Mouse (Mus musculus): Measurements from ENCODE around the gene Olfr317. TPM values are rescaled to one million over a fixed set of nuclear protein-coding genes. Genes with fewer than 3 reads are reported as not detected.

Olfr317 gene
- not detected for polyA plus RNA-seq (2014; fragmentation: Illumina TruSeq; extraction: RNeasy Lipid Tissue Mini Kit (QIAGEN cat#74804); ENCODE audit: low read depth, low replicate concordance)

DNA sequence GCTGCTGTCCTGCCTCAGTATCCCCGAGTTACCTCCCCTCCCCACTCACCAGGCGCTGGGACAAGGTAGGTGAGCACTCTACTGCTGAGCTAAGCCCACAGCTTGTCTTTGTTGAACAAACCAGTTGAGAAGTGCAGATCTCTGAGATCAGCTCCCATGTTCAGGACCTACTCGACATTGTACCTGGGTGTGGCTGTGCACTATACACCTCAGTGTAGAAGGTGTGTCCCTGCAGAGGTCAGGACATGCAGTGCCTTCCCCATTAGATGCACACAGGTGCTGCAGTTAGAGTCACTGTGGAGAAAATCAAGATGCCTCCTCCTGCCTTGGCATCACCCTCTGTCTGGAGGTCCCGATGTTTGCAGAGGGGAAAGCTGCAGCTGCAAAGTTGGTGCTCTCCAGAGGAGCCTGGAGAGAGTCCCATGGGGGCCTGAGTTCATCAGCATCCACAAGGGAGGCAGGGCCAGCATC, at the start of gene Olfr317:
Olfr317 (minus strand) TSS at position 421 of the 471 bp plus-strand sequence.

GRCm38 (mm10) chr11:58782480-58783089, 43.6 kb upstream of the Olfr317 start, which contains the start of gene Olfr314:
Olfr314 (plus strand) TSS chr11:58782952.

GRCm38 (mm10) chr11:58772888-58773287, 33.9 kb upstream of the Olfr317 start, which contains the start of gene Olfr315:
Olfr315 (plus strand) TSS chr11:58773188.

GRCm38 (mm10) chr11:58752434-58752833, 13.4 kb upstream of the Olfr317 start, which contains the start of gene Olfr316:
Olfr316 (plus strand) TSS chr11:58752734.

DNA sequence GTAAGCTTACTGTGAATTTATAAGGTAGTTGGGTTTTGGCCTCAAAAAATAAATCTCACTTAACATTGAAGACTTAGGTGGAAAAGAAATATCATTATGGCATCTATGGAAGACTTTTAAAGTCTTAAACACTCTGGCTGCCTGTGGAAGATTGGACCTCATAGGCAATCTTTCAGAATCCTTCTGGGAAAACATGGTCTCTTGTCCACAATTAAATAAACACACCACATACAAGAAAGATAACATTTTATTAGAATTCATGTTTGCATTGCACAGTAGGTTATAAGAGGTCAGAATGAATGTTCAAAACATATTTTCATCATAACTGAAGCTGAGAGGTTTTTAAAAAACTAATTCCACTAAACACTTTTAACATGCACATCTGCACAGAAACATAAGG, 15.1 kb downstream of the Olfr317 start, which contains the start of gene Olfr318:
Olfr318 (minus strand) TSS at position 101 of the 400 bp plus-strand sequence.

GRCm38 (mm10) chr11:58698862-58699261, 40.1 kb downstream of the Olfr317 start, which contains the start of gene Olfr319:
Olfr319 (plus strand) TSS chr11:58699162.

Other genes starting within 250 kb of the Olfr317 start
- not detected for gene Olfr332, start 246.7 kb downstream of the Olfr317 start, polyA plus RNA-seq (2014; fragmentation: Illumina TruSeq; extraction: RNeasy Lipid Tissue Mini Kit (QIAGEN cat#74804); ENCODE audit: low read depth, low replicate concordance)
- gene Olfr331, start 236.6 kb downstream of the Olfr317 start, polyA plus RNA-seq (2014; fragmentation: Illumina TruSeq; extraction: RNeasy Lipid Tissue Mini Kit (QIAGEN cat#74804); ENCODE audit: low read depth, low replicate concordance) = not detected
- not detected for gene Olfr330, start 204.4 kb downstream of the Olfr317 start, polyA plus RNA-seq (2014; fragmentation: Illumina TruSeq; extraction: RNeasy Lipid Tissue Mini Kit (QIAGEN cat#74804); ENCODE audit: low read depth, low replicate concordance)
- gene Olfr329-ps, start 192.8 kb downstream of the Olfr317 start, polyA plus RNA-seq (2014; fragmentation: Illumina TruSeq; extraction: RNeasy Lipid Tissue Mini Kit (QIAGEN cat#74804); ENCODE audit: low read depth, low replicate concordance) = not detected
- not detected for gene Olfr328, start 183.6 kb downstream of the Olfr317 start, polyA plus RNA-seq (2014; fragmentation: Illumina TruSeq; extraction: RNeasy Lipid Tissue Mini Kit (QIAGEN cat#74804); ENCODE audit: low read depth, low replicate concordance)
- gene Olfr224, start 168.7 kb downstream of the Olfr317 start, polyA plus RNA-seq (2014; fragmentation: Illumina TruSeq; extraction: RNeasy Lipid Tissue Mini Kit (QIAGEN cat#74804); ENCODE audit: low read depth, low replicate concordance) = not detected
- not detected for gene Olfr325, start 161.5 kb downstream of the Olfr317 start, polyA plus RNA-seq (2014; fragmentation: Illumina TruSeq; extraction: RNeasy Lipid Tissue Mini Kit (QIAGEN cat#74804); ENCODE audit: low read depth, low replicate concordance)
- not detected for gene Olfr324, start 144.1 kb downstream of the Olfr317 start, polyA plus RNA-seq (2014; fragmentation: Illumina TruSeq; extraction: RNeasy Lipid Tissue Mini Kit (QIAGEN cat#74804); ENCODE audit: low read depth, low replicate concordance)
- not detected for gene 2210407C18Rik, start 123.1 kb downstream of the Olfr317 start, polyA plus RNA-seq (2014; fragmentation: Illumina TruSeq; extraction: RNeasy Lipid Tissue Mini Kit (QIAGEN cat#74804); ENCODE audit: low read depth, low replicate concordance)
- not detected for gene Olfr323, start 108.7 kb downstream of the Olfr317 start, polyA plus RNA-seq (2014; fragmentation: Illumina TruSeq; extraction: RNeasy Lipid Tissue Mini Kit (QIAGEN cat#74804); ENCODE audit: low read depth, low replicate concordance)
- not detected for gene Trim58, start 98.7 kb downstream of the Olfr317 start, polyA plus RNA-seq (2014; fragmentation: Illumina TruSeq; extraction: RNeasy Lipid Tissue Mini Kit (QIAGEN cat#74804); ENCODE audit: low read depth, low replicate concordance)
- not detected for gene Olfr322, start 80.4 kb downstream of the Olfr317 start, polyA plus RNA-seq (2014; fragmentation: Illumina TruSeq; extraction: RNeasy Lipid Tissue Mini Kit (QIAGEN cat#74804); ENCODE audit: low read depth, low replicate concordance)
- gene Olfr320, start 58.1 kb downstream of the Olfr317 start, polyA plus RNA-seq (2014; fragmentation: Illumina TruSeq; extraction: RNeasy Lipid Tissue Mini Kit (QIAGEN cat#74804); ENCODE audit: low read depth, low replicate concordance) = not detected
- gene Olfr319, start 40.0 kb downstream of the Olfr317 start, polyA plus RNA-seq (2014; fragmentation: Illumina TruSeq; extraction: RNeasy Lipid Tissue Mini Kit (QIAGEN cat#74804); ENCODE audit: low read depth, low replicate concordance) = not detected
- gene Olfr318, start 15.2 kb downstream of the Olfr317 start, polyA plus RNA-seq (2014; fragmentation: Illumina TruSeq; extraction: RNeasy Lipid Tissue Mini Kit (QIAGEN cat#74804); ENCODE audit: low read depth, low replicate concordance) = not detected
- not detected for gene Olfr316, start 13.5 kb upstream of the Olfr317 start, polyA plus RNA-seq (2014; fragmentation: Illumina TruSeq; extraction: RNeasy Lipid Tissue Mini Kit (QIAGEN cat#74804); ENCODE audit: low read depth, low replicate concordance)
- gene Olfr315, start 34.0 kb upstream of the Olfr317 start, polyA plus RNA-seq (2014; fragmentation: Illumina TruSeq; extraction: RNeasy Lipid Tissue Mini Kit (QIAGEN cat#74804); ENCODE audit: low read depth, low replicate concordance) = not detected
- not detected for gene Olfr314, start 43.7 kb upstream of the Olfr317 start, polyA plus RNA-seq (2014; fragmentation: Illumina TruSeq; extraction: RNeasy Lipid Tissue Mini Kit (QIAGEN cat#74804); ENCODE audit: low read depth, low replicate concordance)
- not detected for gene Fam183b, start 62.7 kb upstream of the Olfr317 start, polyA plus RNA-seq (2014; fragmentation: Illumina TruSeq; extraction: RNeasy Lipid Tissue Mini Kit (QIAGEN cat#74804); ENCODE audit: low read depth, low replicate concordance)
- gene Olfr313, start 75.8 kb upstream of the Olfr317 start, polyA plus RNA-seq (2014; fragmentation: Illumina TruSeq; extraction: RNeasy Lipid Tissue Mini Kit (QIAGEN cat#74804); ENCODE audit: low read depth, low replicate concordance) = not detected
- gene Olfr312, start 90.0 kb upstream of the Olfr317 start, polyA plus RNA-seq (2014; fragmentation: Illumina TruSeq; extraction: RNeasy Lipid Tissue Mini Kit (QIAGEN cat#74804); ENCODE audit: low read depth, low replicate concordance) = not detected
- not detected for gene Olfr311, start 100.0 kb upstream of the Olfr317 start, polyA plus RNA-seq (2014; fragmentation: Illumina TruSeq; extraction: RNeasy Lipid Tissue Mini Kit (QIAGEN cat#74804); ENCODE audit: low read depth, low replicate concordance)
- 6.3 TPM for gene Gm12258, start 107.9 kb upstream of the Olfr317 start, polyA plus RNA-seq (2014; fragmentation: Illumina TruSeq; extraction: RNeasy Lipid Tissue Mini Kit (QIAGEN cat#74804); ENCODE audit: low read depth, low replicate concordance)
- gene 2810021J22Rik, start 128.0 kb upstream of the Olfr317 start, polyA plus RNA-seq (2014; fragmentation: Illumina TruSeq; extraction: RNeasy Lipid Tissue Mini Kit (QIAGEN cat#74804); ENCODE audit: low read depth, low replicate concordance) = 8.4 TPM
- 7.6 TPM for gene Zfp39, start 165.0 kb upstream of the Olfr317 start, polyA plus RNA-seq (2014; fragmentation: Illumina TruSeq; extraction: RNeasy Lipid Tissue Mini Kit (QIAGEN cat#74804); ENCODE audit: low read depth, low replicate concordance)
- not detected for gene Btnl10, start 178.7 kb upstream of the Olfr317 start, polyA plus RNA-seq (2014; fragmentation: Illumina TruSeq; extraction: RNeasy Lipid Tissue Mini Kit (QIAGEN cat#74804); ENCODE audit: low read depth, low replicate concordance)
- gene Rnf187, start 199.7 kb upstream of the Olfr317 start, polyA plus RNA-seq (2014; fragmentation: Illumina TruSeq; extraction: RNeasy Lipid Tissue Mini Kit (QIAGEN cat#74804); ENCODE audit: low read depth, low replicate concordance) = 14.1 TPM
- gene Hist3h2ba, start 209.7 kb upstream of the Olfr317 start, polyA plus RNA-seq (2014; fragmentation: Illumina TruSeq; extraction: RNeasy Lipid Tissue Mini Kit (QIAGEN cat#74804); ENCODE audit: low read depth, low replicate concordance) = not detected
- 23.7 TPM for gene Hist3h2a, start 215.5 kb upstream of the Olfr317 start, polyA plus RNA-seq (2014; fragmentation: Illumina TruSeq; extraction: RNeasy Lipid Tissue Mini Kit (QIAGEN cat#74804); ENCODE audit: low read depth, low replicate concordance)
- not detected for gene Trim17, start 215.5 kb upstream of the Olfr317 start, polyA plus RNA-seq (2014; fragmentation: Illumina TruSeq; extraction: RNeasy Lipid Tissue Mini Kit (QIAGEN cat#74804); ENCODE audit: low read depth, low replicate concordance)
- gene Trim11, start 238.9 kb upstream of the Olfr317 start, polyA plus RNA-seq (2014; fragmentation: Illumina TruSeq; extraction: RNeasy Lipid Tissue Mini Kit (QIAGEN cat#74804); ENCODE audit: low read depth, low replicate concordance) = 0.44 TPM

Measured in kidney, adult 10 weeks (tissue).